8 mouse cellular contexts compared by ENCODE assay signal in genomic region chr7:30552102-30553020, GRCm38 (mm10). TPM values are rescaled to one million over a fixed set of nuclear protein-coding genes. Genes with fewer than 3 reads are reported as not detected.
DNase-seq lines count a peak whose midpoint lies in the region; ATAC-seq lines count a peak whose summit lies in the region.

TSS of gene Hspb6 (plus strand) at chr7:30552178.
TSS of gene Proser3 (minus strand) at chr7:30552299.

- peak within 1 kb of the TSS; percentile 88 for H3K27ac ChIP-seq in forebrain, embryonic 14.5 days (ENCODE audit: low read depth, low read length)
- H3K27ac ChIP-seq in neural tube, embryonic 15.5 days (replicated peaks) = peak within 1 kb of the TSS; percentile 98

- H3K36me3 ChIP-seq in forebrain, embryonic 14.5 days (ENCODE audit: control insufficient read depth, insufficient read depth, low read length) = peaks cover 43% of the 10 kb centered on the region
- peaks cover 45% of the 10 kb centered on the region for H3K36me3 ChIP-seq in neural tube, embryonic 15.5 days

- no peaks in the 10 kb centered on the region for H3K9me3 ChIP-seq in forebrain, embryonic 14.5 days (replicated peaks; ENCODE audit: control insufficient read depth, low read length)
- H3K9me3 ChIP-seq in neural tube, embryonic 15.5 days (replicated peaks) = no peaks in the 10 kb centered on the region

- WGBS in forebrain, embryonic 14.5 days = 1% methylated on average over 44 of the region's 44 CpGs
- 1% methylated on average over 44 of the region's 44 CpGs for WGBS in neural tube, embryonic 15.5 days

- H3K9ac ChIP-seq in forebrain, embryonic 14.5 days (ENCODE audit: low read length) = peak within 1 kb of the TSS; percentile 59
- peak within 1 kb of the TSS; percentile 64 for H3K9ac ChIP-seq in neural tube, embryonic 15.5 days (replicated peaks)

- peak within 1 kb of the TSS; percentile 77 for H3K4me2 ChIP-seq in forebrain, embryonic 14.5 days (ENCODE audit: low read length)
- peak within 1 kb of the TSS; percentile 79 for H3K4me2 ChIP-seq in neural tube, embryonic 15.5 days

- peak; percentile 97 for ATAC-seq in forebrain, embryonic 14.5 days
- ATAC-seq in neural tube, embryonic 15.5 days (ENCODE audit: low FRiP score) = peak; percentile 96

- peak within 1 kb of the TSS; percentile 47 for H3K4me3 ChIP-seq in forebrain, embryonic 14.5 days (ENCODE audit: low read depth, low read length)
- peak within 1 kb of the TSS; percentile 76 for H3K4me3 ChIP-seq in neural tube, embryonic 15.5 days (replicated peaks)

- peak; percentile 99 for DNase-seq in ES-CJ7 (ENCODE audit: low read depth, low spot score)
- peak; percentile 96 for DNase-seq in cerebellum, adult 11 months
- peak; percentile 100 for DNase-seq in forebrain, embryonic 14.5 days (ENCODE audit: low spot score)
- peak; percentile 95 to 96 for DNase-seq in heart, postnatal 14 days
- DNase-seq in layer of hippocampus, adult 11-12 months (ENCODE audit: low spot score) = peak; percentile 99
- peak; percentile 97 to 99 for DNase-seq in lung, adult 18-20 months
- DNase-seq in testis, postnatal 14 days (ENCODE audit: low spot score) = peak; percentile 96

- H3K27me3 ChIP-seq in forebrain, embryonic 14.5 days (replicated peaks; ENCODE audit: control insufficient read depth, insufficient read depth, low read length) = no peaks in the 10 kb centered on the region
- H3K27me3 ChIP-seq in neural tube, embryonic 15.5 days (replicated peaks) = peaks cover 5% of the 10 kb centered on the region; the same call in 1 of the 2 replicates

- H3K4me1 ChIP-seq in forebrain, embryonic 14.5 days (ENCODE audit: control insufficient read depth, insufficient read depth, low read length) = peaks cover 10% of the 10 kb centered on the region; the same call in 1 of the 2 replicates
- peaks cover 20% of the 10 kb centered on the region for H3K4me1 ChIP-seq in neural tube, embryonic 15.5 days

- intact Hi-C loops in heart, postnatal 14 days (cut with DNase I) = loop anchor here (5.0 kb wide), 1 partner anchor 60 kb away; the partner anchor contains the start of gene Prodh2

RNA-seq across cellular contexts. Expression of gene Hspb6, which starts in this region (rescaled TPM):
- polyA plus RNA-seq in forebrain, embryonic 14.5 days (2014; fragmentation: Nextera tagmentation; extraction: Ambion mirVana) = 8.6 and 10.1 TPM in 2 replicates
- 100 to 1,000 TPM; 425 to 488 TPM for total RNA-seq in heart, postnatal 14 days (2021)
- polyA plus RNA-seq in neural tube, embryonic 15.5 days (2015; fragmentation: Nextera tagmentation; extraction: Ambion mirVana) = 8.6 and 11.7 TPM in 2 replicates

RNA-seq across cellular contexts. Expression of gene Proser3, which starts in this region (rescaled TPM):
- 6.2 and 7.1 TPM in 2 replicates for polyA plus RNA-seq in forebrain, embryonic 14.5 days (2014; fragmentation: Nextera tagmentation; extraction: Ambion mirVana)
- 1 to 10 TPM; 4.6 to 5.3 TPM for total RNA-seq in heart, postnatal 14 days (2021)
- 7.9 and 8.6 TPM in 2 replicates for polyA plus RNA-seq in neural tube, embryonic 15.5 days (2015; fragmentation: Nextera tagmentation; extraction: Ambion mirVana)

Comparison
In these comparisons a context has a peak if more than half of its experiments do, and no peak if none do; other contexts are left out.
1. Peak in every context shown above with its lines: DNase-seq, ATAC-seq, H3K4me3 ChIP-seq and H3K27ac ChIP-seq.